Mouse (Mus musculus) MEL (cell line): ENCODE data around the gene Hnrnpul1.

Source experiments
- MXI1 ChIP-seq: IDR thresholded peaks from 2 replicates; pipeline ENCODE4 v1.6.1; 2011; ENCODE audit warnings: mild to moderate bottlenecking, low read depth, low read length, improper control_type of control experiment
- USF2 ChIP-seq, 2 experiments: IDR thresholded peaks; 2 replicates each; pipeline ENCODE4 v1.6.1; 2011 to 2012; ENCODE audit warnings: improper control_type of control experiment in 2 of 2, low read length in 2 of 2, borderline replicate concordance in 1 of 2, inconsistent platforms in 1 of 2, low read depth in 1 of 2, mild to moderate bottlenecking in 1 of 2; ENCODE audit not compliant: insufficient read depth in 1 of 2

DNA sequence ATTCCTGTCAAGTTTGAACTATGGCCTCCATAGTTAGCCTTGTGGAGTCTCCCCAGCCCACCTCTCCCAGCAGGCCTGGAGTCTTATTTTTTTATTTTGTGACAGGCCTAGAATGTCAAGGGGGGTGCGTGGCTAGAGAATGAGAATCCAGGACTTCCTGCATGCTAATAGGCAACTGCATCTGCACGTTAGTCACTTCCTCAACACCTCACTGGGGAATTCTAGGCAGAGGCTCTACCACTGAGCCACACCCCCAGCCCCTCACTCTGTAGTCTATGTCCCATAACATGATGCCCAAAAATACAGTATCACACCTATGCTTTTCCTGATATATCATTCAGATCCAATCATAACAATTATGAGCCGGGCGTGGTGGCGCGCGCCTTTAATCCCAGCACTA, 77.5 kb downstream of the Hnrnpul1 start:
- TF ChIP-seq USF2 (IDR thresholded peaks at IDR 0.05; ENCODE audit: borderline replicate concordance in 1 of 2, insufficient read depth in 1 of 2, low read depth in 1 of 2, low read length in 2 of 2): no peak
- no peak for TF ChIP-seq MXI1
